Mouse (Mus musculus): Measurements from ENCODE around the gene Nrip3. TPM values are rescaled to one million over a fixed set of nuclear protein-coding genes. Genes with fewer than 3 reads are reported as not detected.

The Nrip3 gene
- polyA plus RNA-seq (2014; fragmentation: Illumina TruSeq; extraction: RNeasy Lipid Tissue Mini Kit (QIAGEN cat#74804)), result 0.68 TPM

DNA sequence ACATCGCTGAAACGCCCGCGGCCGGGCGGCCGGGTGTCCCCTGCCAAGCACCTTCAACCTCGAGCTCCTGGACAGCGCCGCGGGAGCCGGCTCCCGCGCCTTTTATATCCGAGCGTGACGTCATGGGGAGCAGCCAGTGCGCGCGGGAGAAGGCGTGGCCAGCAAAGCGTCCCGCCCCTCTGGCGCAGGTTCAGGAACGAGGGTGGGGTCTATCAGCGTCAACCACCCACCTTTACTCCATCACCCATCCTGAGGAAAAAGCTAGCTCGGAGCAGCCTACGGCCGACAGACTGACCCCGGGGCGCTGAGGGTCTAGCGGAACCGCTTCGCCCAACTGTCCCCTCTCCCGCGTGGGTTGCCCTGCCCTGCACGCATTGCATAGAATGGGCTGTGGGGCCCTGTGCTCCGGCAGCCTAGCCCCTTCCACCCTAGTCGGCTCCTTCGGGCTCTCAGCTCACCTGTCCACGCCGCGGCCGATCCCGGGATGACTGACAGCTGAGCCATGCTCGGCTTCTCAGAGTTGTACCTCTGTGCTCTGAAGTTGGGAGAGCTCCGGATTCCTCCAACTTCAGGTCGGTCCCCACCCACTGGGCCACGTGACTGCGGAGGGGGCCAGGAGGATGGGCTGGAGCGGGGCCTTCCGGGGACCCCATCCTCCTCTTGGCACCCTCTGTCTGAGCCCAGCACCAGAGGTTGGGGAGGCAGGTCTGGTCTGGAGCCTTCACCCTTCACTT is at the start of gene Nrip3:
Nrip3 (minus strand) TSS at position 556 of the 734 bp plus-strand sequence.

GRCm38 (mm10) chr7:109752008-109752925 is 29.6 kb downstream of the Nrip3 start, which contains the start of gene Tmem9b:
Gene Tmem9b (minus strand): TSS chr7:109752875.

GRCm38 (mm10) chr7:109731626-109732025 is 50.2 kb downstream of the Nrip3 start, which contains the start of gene Ascl3:
Gene Ascl3 (minus strand): TSS chr7:109731726.

DNA sequence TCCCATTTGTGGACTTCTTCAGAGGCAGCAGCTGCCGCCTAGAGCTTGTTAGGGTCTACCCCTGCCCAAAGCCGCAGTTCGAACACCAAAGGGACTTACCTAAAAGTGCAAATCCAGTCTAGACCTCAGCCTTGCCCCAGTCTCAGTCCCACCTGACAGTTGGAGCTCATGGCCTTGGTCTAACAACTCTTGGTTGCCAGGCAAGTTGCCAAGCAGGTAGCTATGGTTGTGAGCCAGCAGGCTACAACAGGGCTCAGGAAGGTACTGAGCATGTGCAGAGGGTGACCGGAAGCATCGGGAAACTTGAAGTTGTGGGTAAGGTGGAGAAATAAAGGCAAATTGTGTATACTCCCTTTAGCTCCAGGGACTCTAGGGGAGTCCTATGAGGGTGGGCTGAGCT is 58.1 kb downstream of the Nrip3 start, which contains the start of gene BC051019:
BC051019 (minus strand) TSS at position 154 of the 400 bp plus-strand sequence.

Other genes starting within 250 kb of the Nrip3 start
- gene St5, start 78.4 kb downstream of the Nrip3 start, polyA plus RNA-seq (2014; fragmentation: Illumina TruSeq; extraction: RNeasy Lipid Tissue Mini Kit (QIAGEN cat#74804)), result 84.0 TPM
- 33.6 TPM for gene Akip1, start 78.3 kb downstream of the Nrip3 start, polyA plus RNA-seq (2014; fragmentation: Illumina TruSeq; extraction: RNeasy Lipid Tissue Mini Kit (QIAGEN cat#74804))
- 0.31 TPM for gene BC051019, start 58.2 kb downstream of the Nrip3 start, polyA plus RNA-seq (2014; fragmentation: Illumina TruSeq; extraction: RNeasy Lipid Tissue Mini Kit (QIAGEN cat#74804))
- not detected for gene Ascl3, start 50.3 kb downstream of the Nrip3 start, polyA plus RNA-seq (2014; fragmentation: Illumina TruSeq; extraction: RNeasy Lipid Tissue Mini Kit (QIAGEN cat#74804))
- 70.4 TPM for gene Tmem9b, start 29.1 kb downstream of the Nrip3 start, polyA plus RNA-seq (2014; fragmentation: Illumina TruSeq; extraction: RNeasy Lipid Tissue Mini Kit (QIAGEN cat#74804))
- gene Scube2, start 83.7 kb upstream of the Nrip3 start, polyA plus RNA-seq (2014; fragmentation: Illumina TruSeq; extraction: RNeasy Lipid Tissue Mini Kit (QIAGEN cat#74804)), result 2.9 TPM
- gene Dennd5a, start 178.4 kb upstream of the Nrip3 start, polyA plus RNA-seq (2014; fragmentation: Illumina TruSeq; extraction: RNeasy Lipid Tissue Mini Kit (QIAGEN cat#74804)), result 128 TPM
- 141 TPM for gene Tmem41b, start 204.9 kb upstream of the Nrip3 start, polyA plus RNA-seq (2014; fragmentation: Illumina TruSeq; extraction: RNeasy Lipid Tissue Mini Kit (QIAGEN cat#74804))
- gene Ipo7, start 236.2 kb upstream of the Nrip3 start, polyA plus RNA-seq (2014; fragmentation: Illumina TruSeq; extraction: RNeasy Lipid Tissue Mini Kit (QIAGEN cat#74804)), result 337 TPM